Mouse (Mus musculus): ENCODE results near the gene Syt17. TPM values are rescaled to one million over a fixed set of nuclear protein-coding genes. Genes with fewer than 3 reads are reported as not detected.

Gene Syt17
- total RNA-seq, 2 experiments from 2014 or later: 0.41 to 0.61 TPM

- peak overlapping the region; percentile 10; the same call in 1 of the 2 replicates for H3K4me3 ChIP-seq
- TF ChIP-seq CTCF (IDR thresholded peaks at IDR 0.05): no peak
- peak; percentile 36 for DNase-seq
- intact Hi-C loops (cut with DNase I): no loop called here
- H3K27ac ChIP-seq: peak overlapping the region; percentile 82
Observed at GRCm38 (mm10) chr7:118481047-118481810, 33.2 kb upstream of the Syt17 start.

DNA sequence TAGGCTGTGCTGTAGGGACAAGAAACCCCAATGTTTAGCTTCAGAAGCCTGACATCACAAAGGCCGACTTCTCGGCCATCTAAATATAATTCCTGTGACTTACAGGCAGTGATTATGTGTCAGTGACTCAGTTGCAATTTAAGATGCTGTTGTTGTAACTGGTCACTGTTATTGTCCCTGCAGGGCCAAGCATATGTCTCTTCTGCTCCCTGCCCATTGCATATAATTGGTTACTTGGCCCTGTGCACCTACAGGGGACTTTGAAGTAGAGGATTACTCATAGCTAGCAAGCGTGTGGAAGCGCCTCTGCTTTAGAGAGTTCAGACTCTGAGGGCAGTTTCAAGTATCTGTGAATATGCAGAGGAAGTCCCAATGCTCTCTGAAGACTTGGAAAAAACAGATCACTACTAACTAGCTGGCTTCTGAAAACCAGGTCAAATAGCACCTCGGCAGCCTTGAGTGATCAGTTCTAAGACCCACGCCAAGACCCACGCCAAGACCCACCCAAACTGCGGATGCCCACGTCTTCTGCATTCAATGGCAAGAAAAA lies 32.2 kb upstream of the Syt17 start:
- TF ChIP-seq CTCF (IDR thresholded peaks at IDR 0.05): no peak
- Histone ChIP-seq H3K27ac (peak overlapping the region; percentile 82), H3K4me3 (no peak overlapping the region)
- no peak for DNase-seq
- intact Hi-C loops (cut with DNase I): no loop called here

GRCm38 (mm10) chr7:118478835-118479312 lies 30.9 kb upstream of the Syt17 start:
- peak; percentile 76 for DNase-seq
- intact Hi-C loops (cut with DNase I): no loop called here
- no peak for TF ChIP-seq CTCF (IDR thresholded peaks at IDR 0.05)
- peak overlapping the region; percentile 82 for H3K27ac ChIP-seq
- H3K4me3 ChIP-seq: peak overlapping the region; percentile 36

- intact Hi-C loops (cut with DNase I): no loop called here
- Histone ChIP-seq H3K4me3 (no peak overlapping the region), H3K27ac (no peak overlapping the region)
- no peak for TF ChIP-seq CTCF (IDR thresholded peaks at IDR 0.05)
- DNase-seq: no peak
Observed at GRCm38 (mm10) chr7:118476428-118476827, 28.4 kb upstream of the Syt17 start.

DNA sequence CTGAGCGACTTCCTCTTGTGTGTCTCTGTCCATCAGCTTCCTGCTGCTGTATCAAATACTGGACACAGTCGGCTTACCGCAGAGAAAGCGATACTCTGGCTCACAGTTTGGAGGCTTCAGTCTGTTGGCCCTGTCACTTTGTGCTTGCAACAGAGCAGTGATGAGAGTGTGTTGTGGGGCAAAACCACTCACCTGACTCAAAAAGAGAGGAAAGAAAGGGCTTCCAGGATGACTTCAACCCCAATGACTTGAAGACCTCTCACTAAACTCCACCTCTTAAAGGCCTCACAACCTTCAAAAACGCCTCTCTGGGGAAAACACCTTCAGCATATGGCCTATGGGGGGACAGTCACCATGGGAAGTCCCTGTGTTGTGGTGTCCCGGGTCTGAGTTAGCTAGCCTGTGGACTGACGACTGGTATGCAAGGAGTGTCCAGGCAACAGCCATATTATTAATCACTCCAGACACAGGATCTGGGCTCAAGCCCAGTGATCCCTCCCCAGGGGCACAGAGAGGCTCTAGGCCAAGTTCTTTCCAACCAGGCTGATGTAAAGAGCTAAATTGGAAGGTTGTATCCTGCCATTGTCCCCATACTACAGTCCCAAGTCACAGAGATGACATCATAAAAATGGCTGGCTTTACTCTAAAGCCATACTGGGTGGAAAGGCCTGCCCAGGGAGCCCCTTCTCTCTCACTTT lies 27.1 kb upstream of the Syt17 start:
- intact Hi-C loops (cut with DNase I): no loop called here
- DNase-seq: peak; percentile 49
- Histone ChIP-seq H3K27ac (peak overlapping the region; percentile 35; the same call in 1 of the 2 replicates), H3K4me3 (no peak overlapping the region)
- TF ChIP-seq CTCF (IDR thresholded peaks at IDR 0.05): no peak

- no peak overlapping the region for H3K4me3 ChIP-seq
- TF ChIP-seq CTCF (IDR thresholded peaks at IDR 0.05): no peak
- no peak for DNase-seq
- intact Hi-C loops (cut with DNase I): no loop called here
- no peak overlapping the region for H3K27ac ChIP-seq
Observed at GRCm38 (mm10) chr7:118472886-118473285, 24.9 kb upstream of the Syt17 start.

DNA sequence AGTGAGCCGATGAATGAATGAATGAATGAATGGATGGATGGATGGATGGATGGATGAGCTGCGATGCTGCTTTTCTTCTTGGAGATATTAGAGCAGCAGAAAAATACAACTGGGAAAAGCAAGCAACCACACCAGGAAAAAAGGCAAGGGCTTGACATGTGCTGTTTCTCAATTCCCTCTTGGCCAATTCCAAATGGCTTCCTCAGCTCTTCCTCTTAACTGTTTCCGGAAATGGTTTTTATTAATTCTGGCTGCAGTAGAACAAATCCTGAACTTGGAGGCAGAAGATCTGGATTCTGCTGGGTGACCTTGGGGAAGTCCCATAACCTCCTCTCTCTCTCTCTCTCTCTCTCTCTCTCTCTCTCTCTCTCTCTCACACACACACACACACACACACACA lies 20.0 kb upstream of the Syt17 start:
- Histone ChIP-seq H3K27ac (peak overlapping the region; percentile 65), H3K4me3 (no peak overlapping the region)
- DNase-seq: no peak
- intact Hi-C loops (cut with DNase I): no loop called here
- TF ChIP-seq CTCF (IDR thresholded peaks at IDR 0.05): no peak

DNA sequence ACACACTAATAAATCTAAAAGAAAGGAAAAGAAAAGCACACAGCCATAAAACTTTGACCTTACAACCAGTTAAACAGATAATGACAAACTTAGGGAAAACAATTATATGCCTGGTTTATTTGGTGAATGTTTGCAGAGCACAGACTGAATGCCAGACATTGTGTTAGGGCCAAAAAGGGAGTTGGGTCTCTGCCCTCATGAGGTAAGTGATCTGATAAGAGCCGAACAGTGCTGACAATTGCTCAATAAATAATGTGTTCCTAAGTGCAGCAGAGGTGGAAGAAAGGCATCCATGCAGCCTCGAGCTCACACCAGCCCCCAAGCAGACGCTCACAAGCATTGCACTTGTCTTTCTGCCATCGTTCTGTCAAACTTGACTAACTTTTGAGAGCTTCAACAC lies 16.4 kb upstream of the Syt17 start:
- intact Hi-C loops (cut with DNase I): no loop called here

GRCm38 (mm10) chr7:118462818-118463762 lies 15.1 kb upstream of the Syt17 start:
- DNase-seq: no peak
- TF ChIP-seq CTCF (IDR thresholded peaks at IDR 0.05): no peak
- intact Hi-C loops (cut with DNase I): no loop called here
- Histone ChIP-seq H3K4me3 (no peak overlapping the region), H3K27ac (no peak overlapping the region)

More for the DNA sequence above, 16.4 kb upstream of the Syt17 start:
- Histone ChIP-seq H3K4me3 (no peak overlapping the region), H3K27ac (no peak overlapping the region)
- no peak for DNase-seq
- no peak for TF ChIP-seq CTCF (IDR thresholded peaks at IDR 0.05)

- DNase-seq: no peak
- no peak for TF ChIP-seq CTCF (IDR thresholded peaks at IDR 0.05)
- Histone ChIP-seq H3K27ac (peak overlapping the region; percentile 28; the same call in 1 of the 2 replicates), H3K4me3 (no peak overlapping the region)
- intact Hi-C loops (cut with DNase I): no loop called here
Observed at GRCm38 (mm10) chr7:118461400-118462136, 13.5 kb upstream of the Syt17 start.

- Histone ChIP-seq H3K27ac (no peak overlapping the region), H3K4me3 (no peak overlapping the region)
- no peak for DNase-seq
- intact Hi-C loops (cut with DNase I): no loop called here
- TF ChIP-seq CTCF (IDR thresholded peaks at IDR 0.05): no peak
Observed at GRCm38 (mm10) chr7:118453722-118454121, 5.7 kb upstream of the Syt17 start.
